Mouse (Mus musculus) E14TG2a.4 (cell line): ENCODE measurements around the gene Syt7.

Experiments
- CTCF ChIP-seq: conservative IDR thresholded peaks from 2 replicates; pipeline ENCODE4 v1.5.1; 2014; ENCODE audit warnings: low read length
- POU5F1 ChIP-seq: IDR thresholded peaks from 2 replicates; pipeline ENCODE4 v1.6.1; 2014; ENCODE audit warnings: low read length, borderline replicate concordance

DNA sequence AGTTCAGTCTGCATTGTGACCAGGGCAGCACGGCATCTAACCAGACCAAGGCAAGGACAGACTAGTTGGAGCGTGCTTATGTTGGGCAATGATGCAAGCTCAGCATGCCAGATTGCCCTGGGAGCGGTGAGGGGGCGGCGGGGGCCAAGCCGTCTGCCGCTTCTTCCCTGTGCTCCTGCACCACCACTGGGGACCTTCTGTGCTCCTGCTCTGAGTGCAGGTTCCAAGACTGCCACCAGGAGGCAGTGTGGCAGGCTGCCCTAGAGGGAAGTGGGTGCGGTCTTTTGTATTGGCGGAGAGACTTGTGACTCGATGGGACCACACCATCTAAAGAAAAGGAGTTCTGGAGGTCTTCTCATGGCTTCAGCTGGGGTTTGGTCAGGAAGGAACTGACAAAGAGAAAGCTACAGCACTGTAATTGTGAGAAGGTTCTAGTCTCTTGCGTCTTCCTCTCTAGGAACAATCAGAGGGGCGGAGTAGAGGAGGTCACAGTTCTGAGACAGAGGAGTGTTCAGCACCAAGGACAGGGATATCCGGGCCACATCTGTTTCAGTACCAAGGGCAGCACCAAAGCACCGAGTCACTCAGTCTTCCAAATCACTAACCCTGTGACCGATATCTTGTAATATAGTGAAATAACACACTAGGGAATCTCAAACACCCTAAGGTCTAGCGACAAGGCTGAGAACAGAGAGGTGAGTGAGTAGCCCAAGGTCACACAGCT is 14.0 kb downstream of the Syt7 start:
- TF ChIP-seq CTCF (peak; percentile 93), POU5F1 (no peak)
